Mouse (Mus musculus): ENCODE data around the gene Tcl1.
"Not testable (repeated sequence)": the region's sequence is repeated elsewhere in the genome, so short reads cannot be mapped to it uniquely, and the experiment has no call there.

Gene Tcl1

GRCm38 (mm10) chr12:105176044-105176443, 46.5 kb downstream of the Tcl1 start, which contains the start of gene Tcl1b5:
Tcl1b5 (plus strand) TSS chr12:105176344.
- not testable (repeated sequence) for DNase-seq

- DNase-seq = not testable (repeated sequence)
These were observed 48.3 kb downstream of the Tcl1 start for GRCm38 (mm10) chr12:105174318-105174717.

- no peak for DNase-seq
These were observed 49.2 kb downstream of the Tcl1 start for GRCm38 (mm10) chr12:105173366-105173765.

All from retina, postnatal 1 day (tissue).